Mouse (Mus musculus): Measurements from ENCODE around the gene March6. TPM values are rescaled to one million over a fixed set of nuclear protein-coding genes. Genes with fewer than 3 reads are reported as not detected.

The March6 gene
- polyA plus RNA-seq, 1 experiment from 2014 or later, result 40.5 TPM

GRCm38 (mm10) chr15:31511795-31512194 is 19.1 kb downstream of the March6 start:
- H3K4me1 ChIP-seq (ENCODE audit: control insufficient read depth, insufficient read depth, low read length), result no peaks in the 10 kb centered on the region
- no peak overlapping the region for H3K27ac ChIP-seq (replicated peaks; ENCODE audit: low read depth, low read length)
- 94% methylated on average over 1 of the region's 1 CpGs for WGBS
- DNase-seq (ENCODE audit: low spot score) (no peak), ATAC-seq (ENCODE audit: insufficient number of reproducible peaks, low FRiP score, low TSS enrichment, low read depth) (no peak)
- H3K9ac ChIP-seq (ENCODE audit: low read length), result no peak overlapping the region
- no peak overlapping the region for H3K4me2 ChIP-seq (ENCODE audit: low read depth, severe bottlenecking)
- H3K36me3 ChIP-seq (ENCODE audit: control insufficient read depth, insufficient read depth, low read length), result no peaks in the 10 kb centered on the region
- H3K4me3 ChIP-seq (ENCODE audit: low read depth, low read length), result no peak overlapping the region
- no peaks in the 10 kb centered on the region for H3K27me3 ChIP-seq (ENCODE audit: control insufficient read depth, insufficient read depth, low read length)
- H3K9me3 ChIP-seq (ENCODE audit: control insufficient read depth, low read length), result no peaks in the 10 kb centered on the region

GRCm38 (mm10) chr15:31511406-31511771 is 19.5 kb downstream of the March6 start:
- Histone ChIP-seq H3K9ac (ENCODE audit: low read length) (no peak overlapping the region), H3K4me2 (ENCODE audit: low read depth, severe bottlenecking) (no peak overlapping the region), H3K9me3 (ENCODE audit: control insufficient read depth, low read length) (no peaks in the 10 kb centered on the region), H3K36me3 (ENCODE audit: control insufficient read depth, insufficient read depth, low read length) (no peaks in the 10 kb centered on the region), H3K27me3 (ENCODE audit: control insufficient read depth, insufficient read depth, low read length) (no peaks in the 10 kb centered on the region), H3K4me1 (ENCODE audit: control insufficient read depth, insufficient read depth, low read length) (no peaks in the 10 kb centered on the region), H3K27ac (replicated peaks; ENCODE audit: low read depth, low read length) (no peak overlapping the region), H3K4me3 (ENCODE audit: low read depth, low read length) (no peak overlapping the region)
- DNase-seq (ENCODE audit: low spot score), result no peak
- no peak for ATAC-seq (ENCODE audit: insufficient number of reproducible peaks, low FRiP score, low TSS enrichment, low read depth)

- ATAC-seq (ENCODE audit: insufficient number of reproducible peaks, low FRiP score, low TSS enrichment, low read depth) (no peak), DNase-seq (ENCODE audit: low spot score) (no peak)
- Histone ChIP-seq H3K4me1 (ENCODE audit: control insufficient read depth, insufficient read depth, low read length) (no peaks in the 10 kb centered on the region), H3K9ac (ENCODE audit: low read length) (no peak overlapping the region), H3K27me3 (ENCODE audit: control insufficient read depth, insufficient read depth, low read length) (no peaks in the 10 kb centered on the region), H3K4me2 (ENCODE audit: low read depth, severe bottlenecking) (no peak overlapping the region), H3K4me3 (ENCODE audit: low read depth, low read length) (no peak overlapping the region), H3K27ac (replicated peaks; ENCODE audit: low read depth, low read length) (no peak overlapping the region), H3K9me3 (ENCODE audit: control insufficient read depth, low read length) (no peaks in the 10 kb centered on the region), H3K36me3 (ENCODE audit: control insufficient read depth, insufficient read depth, low read length) (no peaks in the 10 kb centered on the region)
- 67% methylated on average over 7 of the region's 7 CpGs for WGBS
These were observed 20.1 kb downstream of the March6 start for GRCm38 (mm10) chr15:31510477-31511405.

- H3K9ac ChIP-seq (ENCODE audit: low read length), result no peak overlapping the region
These were observed 25.8 kb downstream of the March6 start for GRCm38 (mm10) chr15:31505082-31505481.

GRCm38 (mm10) chr15:31503447-31503846 is 27.4 kb downstream of the March6 start:
- Histone ChIP-seq H3K9me3 (ENCODE audit: control insufficient read depth, low read length) (no peaks in the 10 kb centered on the region), H3K4me3 (ENCODE audit: low read depth, low read length) (no peak overlapping the region), H3K36me3 (ENCODE audit: control insufficient read depth, insufficient read depth, low read length) (peaks cover 7% of the 10 kb centered on the region; the same call in 1 of the 2 replicates), H3K27ac (replicated peaks; ENCODE audit: low read depth, low read length) (no peak overlapping the region), H3K27me3 (ENCODE audit: control insufficient read depth, insufficient read depth, low read length) (no peaks in the 10 kb centered on the region), H3K9ac (ENCODE audit: low read length) (no peak overlapping the region), H3K4me2 (ENCODE audit: low read depth, severe bottlenecking) (no peak overlapping the region), H3K4me1 (ENCODE audit: control insufficient read depth, insufficient read depth, low read length) (no peaks in the 10 kb centered on the region)
- no peak for DNase-seq (ENCODE audit: low spot score)
- ATAC-seq (ENCODE audit: insufficient number of reproducible peaks, low FRiP score, low TSS enrichment, low read depth), result no peak
- 89% methylated on average over 3 of the region's 3 CpGs for WGBS

More at GRCm38 (mm10) chr15:31505082-31505481, 25.8 kb downstream of the March6 start:
- peaks cover 7% of the 10 kb centered on the region; the same call in 1 of the 2 replicates for H3K36me3 ChIP-seq (ENCODE audit: control insufficient read depth, insufficient read depth, low read length)
- DNase-seq (ENCODE audit: low spot score) (no peak), ATAC-seq (ENCODE audit: insufficient number of reproducible peaks, low FRiP score, low TSS enrichment, low read depth) (no peak)
- no peaks in the 10 kb centered on the region for H3K27me3 ChIP-seq (ENCODE audit: control insufficient read depth, insufficient read depth, low read length)
- 89% methylated on average over 2 of the region's 2 CpGs for WGBS
- H3K4me3 ChIP-seq (ENCODE audit: low read depth, low read length), result no peak overlapping the region
- no peak overlapping the region for H3K4me2 ChIP-seq (ENCODE audit: low read depth, severe bottlenecking)
- H3K27ac ChIP-seq (replicated peaks; ENCODE audit: low read depth, low read length), result no peak overlapping the region
- no peaks in the 10 kb centered on the region for H3K9me3 ChIP-seq (ENCODE audit: control insufficient read depth, low read length)
- no peaks in the 10 kb centered on the region for H3K4me1 ChIP-seq (ENCODE audit: control insufficient read depth, insufficient read depth, low read length)

GRCm38 (mm10) chr15:31502996-31503395 is 27.9 kb downstream of the March6 start:
- no peaks in the 10 kb centered on the region for H3K9me3 ChIP-seq (ENCODE audit: control insufficient read depth, low read length)
- H3K36me3 ChIP-seq (ENCODE audit: control insufficient read depth, insufficient read depth, low read length), result peaks cover 7% of the 10 kb centered on the region; the same call in 1 of the 2 replicates
- 84% methylated on average over 4 of the region's 4 CpGs for WGBS
- H3K4me3 ChIP-seq (ENCODE audit: low read depth, low read length), result no peak overlapping the region
- H3K4me1 ChIP-seq (ENCODE audit: control insufficient read depth, insufficient read depth, low read length), result no peaks in the 10 kb centered on the region
- no peak overlapping the region for H3K4me2 ChIP-seq (ENCODE audit: low read depth, severe bottlenecking)
- no peak overlapping the region for H3K9ac ChIP-seq (ENCODE audit: low read length)
- DNase-seq (ENCODE audit: low spot score) (no peak), ATAC-seq (ENCODE audit: insufficient number of reproducible peaks, low FRiP score, low TSS enrichment, low read depth) (no peak)
- no peaks in the 10 kb centered on the region for H3K27me3 ChIP-seq (ENCODE audit: control insufficient read depth, insufficient read depth, low read length)
- no peak overlapping the region for H3K27ac ChIP-seq (replicated peaks; ENCODE audit: low read depth, low read length)

GRCm38 (mm10) chr15:31502313-31502712 is 28.5 kb downstream of the March6 start:
- DNase-seq (ENCODE audit: low spot score) (no peak), ATAC-seq (ENCODE audit: insufficient number of reproducible peaks, low FRiP score, low TSS enrichment, low read depth) (no peak)
- Histone ChIP-seq H3K36me3 (ENCODE audit: control insufficient read depth, insufficient read depth, low read length) (peaks cover 11% of the 10 kb centered on the region; the same call in 1 of the 2 replicates), H3K4me3 (ENCODE audit: low read depth, low read length) (no peak overlapping the region), H3K9me3 (ENCODE audit: control insufficient read depth, low read length) (no peaks in the 10 kb centered on the region), H3K9ac (ENCODE audit: low read length) (no peak overlapping the region), H3K4me2 (ENCODE audit: low read depth, severe bottlenecking) (no peak overlapping the region), H3K27me3 (ENCODE audit: control insufficient read depth, insufficient read depth, low read length) (no peaks in the 10 kb centered on the region), H3K27ac (replicated peaks; ENCODE audit: low read depth, low read length) (no peak overlapping the region), H3K4me1 (ENCODE audit: control insufficient read depth, insufficient read depth, low read length) (no peaks in the 10 kb centered on the region)
- WGBS, result 70% methylated on average over 1 of the region's 1 CpGs

- 91% methylated on average over 9 of the region's 9 CpGs for WGBS
These were observed 36.0 kb downstream of the March6 start for GRCm38 (mm10) chr15:31494803-31495202.

More at GRCm38 (mm10) chr15:31494803-31495202, 36.0 kb downstream of the March6 start:
- Histone ChIP-seq H3K36me3 (ENCODE audit: control insufficient read depth, insufficient read depth, low read length) (peaks cover 19% of the 10 kb centered on the region), H3K4me3 (ENCODE audit: low read depth, low read length) (no peak overlapping the region), H3K9me3 (ENCODE audit: control insufficient read depth, low read length) (no peaks in the 10 kb centered on the region), H3K27ac (replicated peaks; ENCODE audit: low read depth, low read length) (no peak overlapping the region), H3K4me2 (ENCODE audit: low read depth, severe bottlenecking) (no peak overlapping the region), H3K9ac (ENCODE audit: low read length) (no peak overlapping the region), H3K27me3 (ENCODE audit: control insufficient read depth, insufficient read depth, low read length) (no peaks in the 10 kb centered on the region), H3K4me1 (ENCODE audit: control insufficient read depth, insufficient read depth, low read length) (no peaks in the 10 kb centered on the region)
- DNase-seq (ENCODE audit: low spot score), result no peak
- ATAC-seq (ENCODE audit: insufficient number of reproducible peaks, low FRiP score, low TSS enrichment, low read depth), result no peak
